Mouse (Mus musculus): ENCODE results near the gene March8.
"Not testable (repeated sequence)": the region's sequence is repeated elsewhere in the genome, so short reads cannot be mapped to it uniquely, and the experiment has no call there.

Gene March8

DNA sequence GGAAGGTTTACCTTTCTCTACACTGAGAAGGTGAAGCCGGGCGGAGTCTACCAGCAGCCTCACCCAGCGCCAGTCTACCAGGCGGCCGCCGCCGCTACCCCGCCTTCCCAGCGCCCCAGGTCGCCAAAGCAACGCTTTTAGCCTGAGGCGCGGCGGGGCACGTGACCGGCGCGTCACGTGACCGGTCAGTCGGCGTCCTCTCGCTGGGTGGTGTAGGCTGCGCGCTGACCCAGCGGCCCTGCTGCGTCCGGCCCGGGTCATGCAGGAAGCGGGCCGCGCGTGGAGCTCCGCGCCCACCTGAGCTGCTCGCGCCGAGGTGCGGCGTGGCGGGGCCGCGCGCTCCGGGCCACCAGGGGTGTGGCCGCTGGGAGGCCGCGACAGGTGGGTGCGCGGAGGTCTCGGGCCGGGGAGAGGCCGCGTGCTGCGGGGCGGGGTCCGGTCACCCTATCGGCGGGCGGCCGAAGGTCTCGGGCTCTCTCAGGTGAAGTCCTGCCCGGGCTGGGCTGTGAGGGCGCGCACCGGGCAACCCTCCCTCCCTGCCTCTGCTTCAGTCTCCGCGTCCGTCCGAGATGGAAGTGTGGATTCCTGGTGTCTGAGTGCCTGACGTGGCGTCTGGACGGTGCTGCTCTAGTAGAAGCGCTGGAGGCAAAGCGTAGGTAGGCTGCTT lies at the start of gene March8:
Gene March8 (plus strand): TSS at position 190 of the 667 bp plus-strand sequence.
- DNase-seq: peak; percentile 88

DNA sequence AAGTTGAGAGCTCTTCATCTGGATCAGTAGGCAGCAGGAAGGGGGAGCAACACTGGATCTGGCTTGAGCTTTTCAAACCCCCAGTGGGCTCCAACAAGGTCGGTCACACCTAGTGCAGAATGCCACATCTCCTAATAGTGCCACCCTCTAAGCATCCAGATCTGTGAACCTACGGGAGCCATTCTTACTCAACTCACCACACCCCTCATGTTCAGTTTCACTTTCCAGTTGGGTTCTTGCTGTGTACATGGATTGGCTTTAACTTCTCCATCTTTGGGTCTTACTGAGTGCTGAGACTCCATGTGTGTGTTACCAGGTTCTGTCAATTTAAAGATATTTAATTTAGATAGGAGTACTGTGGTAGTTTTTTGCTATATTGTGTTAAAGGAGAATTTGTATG lies 26.4 kb upstream of the March8 start:
- no peak for DNase-seq

DNA sequence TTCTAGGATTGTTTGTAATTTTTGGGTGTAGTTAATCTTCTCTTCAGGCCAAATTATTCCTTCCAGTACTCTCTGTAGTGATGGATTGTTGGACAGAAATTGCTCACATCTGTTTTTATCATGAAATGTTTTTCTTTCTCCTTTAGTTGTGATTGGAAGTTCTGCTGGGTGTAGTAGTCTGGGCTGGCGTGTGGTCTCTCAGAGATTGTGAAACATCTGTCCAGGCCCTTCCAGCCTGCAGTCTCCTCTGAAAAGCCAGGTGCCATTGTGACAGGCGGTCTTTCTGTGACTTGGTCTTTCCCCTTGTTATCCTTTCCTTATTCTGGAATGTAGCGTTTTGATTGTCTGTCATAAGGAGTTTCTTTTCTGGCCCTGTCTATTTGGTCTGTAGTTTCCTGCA lies 18.6 kb upstream of the March8 start:
- DNase-seq: no peak

DNA sequence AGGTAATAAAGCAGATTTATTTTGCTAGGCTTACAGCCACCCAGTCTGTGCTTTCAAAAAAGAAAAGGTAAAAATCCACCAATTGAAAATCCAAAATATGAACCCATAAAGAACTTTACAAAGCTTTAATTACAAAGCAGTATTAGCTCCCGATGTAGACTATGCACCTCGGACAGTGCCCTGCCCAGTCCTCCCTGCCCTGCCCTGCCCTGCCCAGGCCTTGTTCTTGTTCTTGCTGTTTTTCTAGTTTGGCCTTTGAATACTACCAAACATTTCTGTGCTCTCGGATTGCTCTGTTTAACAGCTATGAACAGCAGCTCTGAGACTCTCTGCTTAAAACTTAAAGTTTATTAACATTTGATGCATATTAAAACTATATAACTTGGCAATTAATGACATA lies 11.2 kb upstream of the March8 start:
- no peak for DNase-seq

DNA sequence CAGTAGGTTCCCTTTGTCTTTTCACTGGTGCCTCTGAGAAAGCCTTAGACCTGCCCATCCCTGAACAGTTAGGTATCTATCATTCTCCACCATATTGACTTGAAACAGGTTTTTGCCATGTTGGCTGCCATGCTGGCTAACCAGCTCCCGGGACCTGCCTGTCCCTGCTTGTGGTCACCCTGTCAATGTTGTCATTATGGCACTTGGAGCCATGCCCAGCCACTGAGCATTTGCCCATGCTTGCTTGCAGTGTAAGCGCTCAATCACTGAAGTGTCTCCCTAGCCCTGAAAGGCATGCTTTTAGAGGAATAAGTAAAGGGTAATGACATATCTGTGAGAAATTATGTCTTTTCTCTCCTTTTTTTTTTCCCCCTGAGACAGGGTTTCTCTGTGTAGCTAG lies 6.4 kb upstream of the March8 start:
- no peak for DNase-seq

DNA sequence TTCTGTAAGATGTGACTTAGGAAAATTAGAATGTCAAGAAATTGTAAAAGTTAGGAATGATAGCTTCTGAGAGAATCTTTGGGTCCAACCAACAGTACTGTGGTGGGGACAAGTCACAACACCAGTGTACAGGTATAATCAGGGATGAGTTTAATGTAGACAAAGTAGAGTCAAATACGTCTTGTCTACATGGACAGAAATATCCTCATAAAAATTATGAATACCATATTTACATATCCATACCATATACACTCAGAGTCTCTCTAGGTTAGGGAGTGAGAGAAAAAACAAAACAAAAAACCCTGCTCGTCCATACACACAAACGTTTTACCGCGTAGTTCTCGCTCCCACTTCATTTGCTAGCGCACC lies 374 bp upstream of the March8 start:
- DNase-seq: no peak

DNA sequence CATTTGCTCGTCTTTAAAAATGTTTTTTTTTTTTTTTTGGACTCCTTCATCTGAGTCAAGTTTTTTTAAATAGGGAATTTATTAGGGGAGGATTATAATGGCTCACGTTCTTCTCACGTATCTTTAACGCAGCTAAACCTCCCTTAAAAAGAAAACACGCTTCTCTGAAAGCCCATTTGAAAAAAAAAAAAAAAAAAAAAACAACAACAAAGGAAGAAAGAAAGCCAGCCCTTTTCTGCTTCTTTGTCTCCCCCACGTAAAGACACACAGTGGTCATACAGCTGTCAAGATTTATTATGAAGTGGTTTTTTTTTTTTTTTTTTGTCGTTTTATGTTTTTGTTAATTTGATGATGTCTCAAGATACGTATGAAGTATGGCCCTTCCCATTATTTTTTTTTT lies 696 bp downstream of the March8 start:
- no peak for DNase-seq

DNA sequence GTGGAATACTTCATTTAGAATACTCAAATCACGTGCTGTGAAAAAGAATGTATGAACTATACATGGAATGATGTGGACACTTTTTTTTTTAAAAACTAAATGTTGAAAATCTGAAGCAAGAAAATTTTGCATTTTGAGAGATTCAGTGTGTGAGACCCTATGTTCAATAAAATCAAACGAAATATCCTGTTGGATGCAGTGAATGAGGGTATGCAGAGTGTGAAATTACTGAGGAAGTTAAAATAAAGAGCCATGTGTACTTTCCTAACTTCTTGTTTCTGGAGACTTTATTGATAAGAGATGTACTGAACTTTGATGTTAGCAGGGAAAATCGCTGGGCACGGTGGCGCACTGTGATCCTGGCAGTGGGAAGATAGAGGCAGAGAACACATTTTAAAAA lies 1.3 kb downstream of the March8 start:
- DNase-seq: no peak

DNA sequence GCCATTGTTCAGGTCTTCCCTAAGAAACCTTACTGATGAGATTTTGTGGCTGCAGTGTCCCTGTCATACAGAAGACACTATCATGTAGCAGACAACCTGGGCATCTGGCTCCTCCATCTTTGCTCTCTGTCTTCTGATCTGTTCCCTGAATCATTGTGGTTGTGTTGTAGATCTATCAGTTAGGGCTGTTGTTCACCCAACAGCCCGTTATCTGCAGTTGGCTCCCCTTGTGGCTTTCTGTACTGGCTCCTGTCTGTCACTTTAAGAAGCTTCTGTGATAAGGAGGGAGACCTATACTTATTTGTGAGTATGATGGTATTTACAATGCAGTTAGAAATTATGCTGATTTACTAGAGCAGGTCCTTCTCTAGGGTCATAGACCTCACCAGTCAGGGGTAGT lies 2.7 kb downstream of the March8 start:
- DNase-seq: no peak

DNA sequence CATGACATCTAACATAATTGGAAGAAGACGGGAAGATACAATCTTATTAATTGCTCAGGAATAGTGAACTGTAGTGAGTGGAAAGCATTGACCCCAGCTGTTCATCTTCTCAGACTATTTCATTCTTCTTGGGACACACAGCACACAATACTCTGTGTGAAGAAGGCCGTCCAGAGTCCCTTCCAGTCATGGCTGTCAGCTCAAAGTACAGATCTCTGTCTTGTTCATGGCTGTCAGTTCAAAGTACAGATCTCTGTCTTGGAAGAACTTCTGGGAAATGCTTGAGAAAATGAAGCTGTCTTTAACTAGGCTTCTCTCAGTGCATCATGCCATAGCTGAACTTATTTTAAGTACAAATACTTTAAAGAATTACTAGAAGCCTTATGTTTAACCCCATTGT lies 10.1 kb downstream of the March8 start:
- DNase-seq: no peak

DNA sequence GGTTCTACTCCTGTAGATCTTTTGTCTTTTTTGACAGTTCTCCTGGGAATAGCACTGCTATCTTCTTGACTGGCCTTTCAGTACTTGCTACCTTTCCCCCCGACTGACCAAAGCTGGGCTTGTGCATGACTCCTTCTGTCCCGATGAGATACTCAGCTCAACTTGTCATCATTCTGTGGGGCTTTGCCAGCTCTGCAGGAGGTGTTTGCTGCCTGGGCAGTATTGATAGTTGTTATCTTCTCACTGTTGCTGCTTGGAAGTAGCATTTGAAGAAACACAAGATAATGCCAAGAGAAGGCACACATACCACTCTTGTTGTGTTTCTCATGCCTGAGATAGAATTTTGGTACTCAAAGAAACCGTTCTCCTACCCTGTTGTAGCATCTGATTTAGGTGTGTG lies 12.2 kb downstream of the March8 start:
- DNase-seq: no peak

DNA sequence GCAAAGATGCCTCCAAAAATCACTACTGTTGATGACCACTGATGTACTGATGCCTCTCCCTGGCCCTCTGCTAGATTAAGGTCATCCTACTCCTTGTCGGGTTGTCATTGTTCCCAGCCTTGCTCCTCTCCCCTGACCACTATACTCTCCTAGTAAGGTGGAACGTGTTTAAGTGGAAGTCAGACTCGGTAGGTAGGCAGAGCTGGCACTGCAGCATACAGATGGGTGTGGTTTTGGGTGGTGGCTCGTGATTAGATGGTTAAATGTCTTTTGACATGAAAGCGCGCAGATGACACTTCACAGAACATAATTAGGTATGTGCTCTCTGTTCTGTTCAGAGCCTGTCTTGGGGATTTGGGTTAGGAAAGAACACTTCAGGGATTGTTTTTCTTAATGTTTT lies 12.8 kb downstream of the March8 start:
- no peak for DNase-seq

DNA sequence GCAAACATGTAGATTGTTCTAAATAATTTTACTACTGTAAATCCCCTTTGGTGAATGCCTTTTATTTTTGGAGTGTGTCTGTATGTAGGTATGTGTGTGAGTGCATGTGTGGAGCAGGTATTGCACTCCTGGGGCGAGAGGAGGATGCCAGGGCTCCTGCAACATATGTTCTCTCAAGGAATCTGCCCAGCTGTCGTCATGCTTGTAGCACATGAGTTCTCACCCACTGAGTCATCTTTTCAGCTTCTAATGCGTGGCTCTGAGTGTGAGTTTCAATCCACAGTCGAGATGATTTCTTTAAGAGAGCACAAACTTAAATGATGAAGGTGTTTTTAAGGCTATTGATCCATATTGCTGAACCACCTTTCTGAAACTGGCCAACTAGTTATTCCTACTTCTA lies 13.7 kb downstream of the March8 start:
- DNase-seq: no peak

DNA sequence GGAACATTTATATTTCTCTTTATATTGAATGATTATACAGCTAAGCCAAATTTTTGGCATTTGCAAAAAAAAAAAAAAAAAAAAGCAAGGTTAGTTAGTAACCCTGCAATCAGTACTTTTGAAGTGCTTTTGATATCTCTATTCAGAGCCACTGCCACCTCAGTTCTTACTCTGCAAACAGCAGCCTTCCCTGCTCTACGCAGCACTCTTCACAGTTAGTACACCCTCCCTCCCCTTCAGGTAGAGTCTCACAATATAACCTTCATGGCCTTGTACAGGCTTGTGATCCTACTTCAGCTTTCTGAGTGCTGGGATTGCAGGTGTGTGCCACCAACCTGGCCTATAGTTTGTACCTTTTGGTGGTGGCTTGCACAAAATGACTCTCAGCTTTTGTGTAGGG lies 15.6 kb downstream of the March8 start:
- no peak for DNase-seq

DNA sequence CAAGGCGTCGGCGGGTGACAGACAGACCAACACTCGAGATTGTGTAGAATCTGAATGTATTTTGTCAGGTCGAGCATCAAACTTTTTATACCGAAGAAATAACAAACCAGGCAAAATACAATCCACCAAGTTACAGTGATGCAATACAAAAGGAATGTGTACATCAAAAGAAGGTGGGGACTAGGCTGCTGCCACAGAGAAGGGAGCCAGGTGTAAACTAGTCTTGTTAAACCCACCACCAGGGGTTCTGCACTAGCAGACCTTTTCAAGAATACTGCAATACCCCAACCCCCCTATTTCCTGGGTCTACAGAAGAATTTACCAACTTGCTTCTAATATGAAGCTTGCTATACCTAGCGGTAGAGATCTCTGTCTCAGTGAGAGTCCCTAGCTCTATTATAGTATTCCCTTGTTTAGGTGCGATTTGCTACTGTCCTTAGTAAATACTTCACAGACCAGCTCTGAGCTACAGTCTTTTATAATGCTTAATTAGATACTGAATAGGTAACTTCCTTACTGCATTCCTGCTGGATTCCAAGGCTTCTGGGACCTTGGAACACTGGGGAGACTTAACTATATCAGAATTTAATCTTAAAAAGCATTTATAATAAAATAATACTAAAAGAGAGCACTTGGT lies 18.6 kb downstream of the March8 start:
- DNase-seq: not testable (repeated sequence)

DNA sequence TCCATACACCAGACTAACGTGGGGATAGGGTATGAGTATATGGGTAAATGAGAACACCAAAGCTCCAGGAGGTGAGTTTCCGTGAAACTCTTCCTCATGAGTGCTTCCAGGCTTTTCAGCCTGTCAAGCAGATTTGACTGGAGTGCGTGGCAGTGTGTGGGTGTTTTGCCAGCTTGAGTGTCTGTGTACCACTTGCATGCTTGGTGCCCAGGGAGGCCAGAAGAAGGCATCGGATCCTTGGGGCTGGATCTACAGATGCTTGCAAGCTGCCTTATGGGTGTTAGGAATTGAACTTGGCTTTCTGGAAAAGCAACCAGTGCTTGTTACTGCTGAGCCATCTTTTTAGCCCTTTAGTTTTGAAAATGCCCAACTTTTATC lies 19.1 kb downstream of the March8 start:
- no peak for DNase-seq

DNA sequence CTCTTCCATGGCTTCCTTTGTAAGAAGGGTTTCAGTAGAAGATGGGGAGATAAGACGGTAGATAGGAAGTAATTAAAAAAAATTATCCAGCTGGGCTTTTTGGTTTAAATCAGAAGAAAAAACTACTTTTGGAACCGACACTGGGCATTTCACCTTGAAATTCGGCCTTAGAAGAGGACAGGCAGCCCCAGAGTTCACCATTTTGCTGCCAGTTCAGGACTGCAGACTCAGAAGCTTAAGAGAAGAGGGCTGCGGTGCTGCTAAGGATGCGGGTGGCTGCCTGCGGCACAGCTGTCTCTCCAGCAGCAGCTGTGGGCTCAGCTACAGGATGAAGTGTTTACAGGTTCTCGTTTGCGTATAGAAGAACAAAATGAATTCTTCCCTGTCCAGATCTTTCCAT lies 20.2 kb downstream of the March8 start:
- no peak for DNase-seq

DNA sequence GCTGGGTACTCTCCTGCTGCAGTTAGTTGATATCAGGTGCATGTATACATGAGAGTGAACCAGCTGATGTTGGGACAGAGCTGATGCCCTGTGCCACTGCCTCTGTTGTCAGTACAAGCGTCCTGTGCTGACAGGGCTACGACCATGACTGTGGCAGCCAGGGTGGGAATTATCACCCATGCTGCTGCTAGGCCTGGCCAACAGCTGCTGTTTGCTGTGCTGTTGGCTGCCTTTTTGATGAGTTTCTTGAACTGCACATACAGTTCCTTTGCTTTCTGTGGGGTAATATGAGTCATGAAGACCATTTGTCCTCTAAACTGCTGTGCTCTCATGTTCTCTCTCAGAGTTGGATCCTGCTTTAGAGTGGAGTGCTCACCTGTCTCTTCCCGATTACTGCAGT lies 21.4 kb downstream of the March8 start:
- DNase-seq: no peak

DNA sequence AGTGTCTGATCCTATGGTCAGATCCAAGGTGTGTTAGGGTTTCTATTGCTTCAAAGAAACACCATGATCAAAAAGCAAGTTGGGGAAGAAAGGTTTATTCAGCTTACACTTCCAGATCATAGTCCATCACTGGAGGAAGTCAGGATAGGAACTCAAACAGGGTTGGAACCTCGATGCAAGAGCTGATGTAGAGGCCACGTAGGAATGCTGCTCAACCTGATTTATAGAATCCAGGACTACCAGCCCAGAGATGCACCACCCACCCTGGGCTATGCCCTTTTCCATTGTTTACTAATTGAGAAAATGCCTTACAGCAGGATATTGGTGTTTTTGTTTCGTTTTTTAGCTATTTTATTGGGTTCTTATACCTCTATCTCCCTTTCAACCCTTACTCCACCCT lies 23.6 kb downstream of the March8 start:
- DNase-seq: no peak

DNA sequence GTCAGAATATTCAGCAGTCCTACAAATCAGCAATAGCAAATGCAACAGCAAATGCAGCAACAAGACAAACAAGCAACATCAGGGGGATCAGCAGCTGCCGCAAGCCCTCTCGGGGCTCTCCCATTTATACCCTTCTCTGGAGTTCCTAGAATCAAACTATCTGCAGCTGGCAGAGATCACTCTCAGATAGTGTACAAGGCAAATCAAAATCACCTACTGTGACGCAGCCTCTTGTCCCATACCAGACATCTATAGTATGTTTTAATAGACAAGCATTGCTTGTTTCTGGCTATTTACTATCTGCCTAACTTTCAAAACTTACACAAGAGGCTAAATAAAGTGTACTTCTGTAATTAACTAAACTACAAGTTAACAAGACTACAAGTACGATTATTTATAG lies 24.2 kb downstream of the March8 start:
- no peak for DNase-seq

DNA sequence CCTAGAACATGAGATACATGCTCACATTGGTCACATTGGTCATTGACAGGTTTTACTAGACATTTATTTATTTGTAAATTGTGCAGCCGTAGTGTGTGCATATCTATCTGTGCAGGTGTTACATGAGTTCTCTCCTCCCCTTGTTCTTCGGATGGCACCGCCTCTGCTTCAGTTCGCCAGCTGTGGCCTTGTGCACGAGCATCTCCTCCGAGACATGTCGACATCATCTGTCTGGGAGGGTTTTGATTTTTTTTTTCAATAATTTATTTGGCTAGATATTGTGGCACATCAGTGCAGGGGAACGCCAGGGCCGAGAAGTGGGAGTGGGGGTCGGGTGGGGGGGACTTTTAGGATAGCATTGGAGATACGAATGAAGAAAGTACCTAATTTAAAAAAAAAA lies 30.1 kb downstream of the March8 start:
- no peak for DNase-seq

DNA sequence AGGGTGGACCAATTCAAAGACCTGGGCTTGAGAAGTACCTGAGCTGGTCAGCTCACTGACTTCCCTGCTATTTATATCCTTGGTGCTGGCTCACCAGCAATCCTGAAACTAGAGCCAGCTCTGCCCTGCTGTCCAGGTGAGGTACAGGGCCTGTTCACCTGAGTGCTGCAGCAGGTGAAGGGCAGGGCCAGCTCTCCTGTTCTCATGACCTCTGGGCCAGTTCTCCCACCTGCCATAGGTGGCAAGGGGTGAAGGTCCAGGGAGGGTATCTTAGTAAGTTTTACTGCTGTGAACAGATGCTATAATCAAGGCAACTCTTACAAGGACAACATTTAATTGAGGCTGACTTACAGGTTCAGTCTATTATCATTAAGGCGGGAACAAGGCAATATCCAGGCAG lies 32.0 kb downstream of the March8 start:
- no peak for DNase-seq

DNA sequence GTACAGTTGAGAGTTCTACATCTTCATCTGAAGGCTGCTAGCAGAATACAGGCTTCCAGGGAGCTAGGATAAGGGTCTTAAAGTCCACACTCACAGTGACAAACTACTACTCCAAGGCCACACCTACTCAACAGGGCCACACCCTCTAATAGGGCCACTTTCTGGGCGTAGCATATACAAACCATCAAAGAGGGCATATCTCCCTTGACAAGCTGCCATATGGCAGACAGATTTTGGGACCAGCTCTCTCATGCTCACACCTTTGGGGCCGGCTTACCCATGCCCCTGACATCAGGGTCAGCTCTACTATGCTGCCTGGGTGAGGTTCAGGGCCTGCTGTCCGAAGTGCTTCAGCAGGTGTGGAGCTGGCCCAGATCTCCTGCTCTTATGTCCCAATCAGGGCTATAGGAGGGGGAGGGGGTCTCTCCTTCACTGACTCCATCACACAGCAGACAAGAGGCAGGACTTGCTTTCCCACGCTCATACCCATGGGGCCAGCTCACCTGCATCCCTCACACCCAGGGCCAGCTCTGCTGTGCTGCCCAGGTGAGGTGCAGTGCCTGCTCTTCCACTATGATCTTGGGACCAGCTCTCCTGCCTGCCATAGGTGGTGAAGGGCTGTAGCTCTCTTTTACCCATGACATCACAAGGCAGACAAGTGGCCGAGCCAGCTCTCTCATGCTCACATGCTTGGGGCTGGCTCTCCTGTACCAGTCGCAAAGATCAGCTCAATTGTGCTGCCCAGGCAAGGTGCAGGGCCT lies 32.6 kb downstream of the March8 start:
- no peak for DNase-seq

DNA sequence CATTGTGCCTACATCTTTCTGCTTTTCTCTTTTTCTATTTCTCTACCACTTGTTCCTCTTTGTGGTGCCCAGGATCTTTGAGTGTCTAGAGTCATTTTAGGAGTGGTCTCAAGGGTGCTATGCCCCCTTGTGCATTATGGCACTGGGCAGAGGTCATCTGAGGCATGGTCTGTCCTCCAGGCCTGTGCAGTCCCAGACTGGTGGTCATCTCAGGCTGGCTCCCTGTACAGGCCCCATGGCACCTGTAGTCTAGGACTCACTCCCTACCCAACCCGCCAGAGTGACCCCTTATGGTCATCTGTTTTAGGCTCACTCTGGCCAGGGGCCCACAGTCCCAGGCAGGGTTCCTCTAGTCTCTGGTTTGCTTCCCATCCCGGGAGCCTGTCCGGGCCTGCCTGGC lies 33.7 kb downstream of the March8 start:
- no peak for DNase-seq

DNA sequence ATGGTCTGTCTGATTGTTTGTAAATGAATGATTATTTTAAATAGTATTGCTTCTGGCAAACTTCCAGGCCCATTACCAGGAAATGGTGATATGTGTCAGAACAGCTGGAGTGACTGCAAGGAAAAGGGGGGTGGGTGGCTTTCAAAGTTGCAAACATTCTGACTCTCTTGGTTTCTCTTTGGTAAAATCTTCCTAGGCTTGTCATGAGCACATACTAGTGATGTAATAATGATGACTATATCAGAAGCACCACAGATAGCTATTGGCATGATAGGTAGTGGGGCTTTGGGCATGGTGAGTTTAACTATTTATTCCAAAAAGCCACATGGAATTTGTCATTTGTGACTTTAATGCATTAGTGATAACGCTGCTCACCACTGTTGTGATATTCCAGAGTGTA lies 36.3 kb downstream of the March8 start:
- DNase-seq: no peak

All from right cerebral cortex, postnatal 14 days (tissue).